Mouse (Mus musculus) cerebellum, adult 18-20 months (tissue): Measurements from ENCODE around the gene Bcas1.

Experiments
- DNase-seq, 2 experiments: peaks; one replicate each; pipeline ENCODE4 v3.0.0; 2021

Bcas1 gene

GRCm38 (mm10) chr2:170344502-170345409 lies 82.9 kb downstream of the Bcas1 start:
- no peak for DNase-seq

GRCm38 (mm10) chr2:170343819-170344317 lies 83.8 kb downstream of the Bcas1 start:
- DNase-seq, result no peak

GRCm38 (mm10) chr2:170343133-170343818 lies 84.4 kb downstream of the Bcas1 start:
- peak in 1 of 2 experiments; percentile 9 for DNase-seq

GRCm38 (mm10) chr2:170342312-170342830 lies 85.3 kb downstream of the Bcas1 start:
- no peak for DNase-seq

GRCm38 (mm10) chr2:170341179-170341578 lies 86.5 kb downstream of the Bcas1 start:
- DNase-seq, result no peak

GRCm38 (mm10) chr2:170336266-170336760 lies 91.3 kb downstream of the Bcas1 start:
- no peak for DNase-seq

GRCm38 (mm10) chr2:170335168-170335567 lies 92.5 kb downstream of the Bcas1 start:
- no peak for DNase-seq

GRCm38 (mm10) chr2:170331870-170332269 lies 95.8 kb downstream of the Bcas1 start:
- no peak for DNase-seq

- no peak for DNase-seq
Measured at GRCm38 (mm10) chr2:170330466-170330865, 97.2 kb downstream of the Bcas1 start.

- no peak for DNase-seq
Measured at GRCm38 (mm10) chr2:170329921-170330320, 97.7 kb downstream of the Bcas1 start.

- peak in 1 of 2 experiments; percentile 4 for DNase-seq
Measured at GRCm38 (mm10) chr2:170323925-170324347, 103.7 kb downstream of the Bcas1 start.

- no peak for DNase-seq
Measured at GRCm38 (mm10) chr2:170322013-170322414, 105.6 kb downstream of the Bcas1 start.

- DNase-seq, result no peak
Measured at GRCm38 (mm10) chr2:170321579-170321978, 106.1 kb downstream of the Bcas1 start.

- DNase-seq, result no peak
Measured at GRCm38 (mm10) chr2:170319533-170320463, 107.8 kb downstream of the Bcas1 start.

- DNase-seq, result peak; percentile 20 to 21
Measured at GRCm38 (mm10) chr2:170318713-170319532, 108.7 kb downstream of the Bcas1 start.

GRCm38 (mm10) chr2:170316774-170317173 lies 110.9 kb downstream of the Bcas1 start:
- DNase-seq, result no peak

- DNase-seq, result no peak
Measured at GRCm38 (mm10) chr2:170316344-170316743, 111.3 kb downstream of the Bcas1 start.

GRCm38 (mm10) chr2:170310988-170311359 lies 116.7 kb downstream of the Bcas1 start:
- no peak for DNase-seq

GRCm38 (mm10) chr2:170310310-170310987 lies 117.2 kb downstream of the Bcas1 start:
- DNase-seq, result no peak

- DNase-seq, result no peak
Measured at GRCm38 (mm10) chr2:170308966-170309365, 118.7 kb downstream of the Bcas1 start.
